Mouse (Mus musculus) embryonic facial prominence, embryonic 10.5 days (tissue): ENCODE data around the gene Ptprn2. TPM values are rescaled to one million over a fixed set of nuclear protein-coding genes. Genes with fewer than 3 reads are reported as not detected.

Experiments
- DNase-seq: peaks from one replicate; pipeline ENCODE4 v3.0.0-alpha.2; 2017; ENCODE audit warnings: low spot score
- H3K27ac ChIP-seq: fragments of 300-500 bp; sonication (generic); replicated peaks from 2 replicates; pipeline ENCODE4 v1.5.1; 2016; ENCODE audit warnings: mild to moderate bottlenecking
- H3K27me3 ChIP-seq: fragments of 300-500 bp; sonication (generic); replicated peaks from 2 replicates; pipeline ENCODE4 v1.6.1; 2016; ENCODE audit warnings: low read depth, mild to moderate bottlenecking; ENCODE audit not compliant: poor library complexity, severe bottlenecking
- H3K36me3 ChIP-seq: fragments of 300-500 bp; sonication (generic); replicated peaks from 2 replicates; pipeline ENCODE4 v1.6.1; 2016; ENCODE audit warnings: mild to moderate bottlenecking, moderate library complexity
- H3K4me1 ChIP-seq: fragments of 300-500 bp; sonication (generic); 2 replicates; pipeline ENCODE4 v1.6.1; 2016
- H3K4me3 ChIP-seq: fragments of 300-500 bp; sonication (generic); 2 replicates; pipeline ENCODE4 v1.5.1; 2016; ENCODE audit warnings: mild to moderate bottlenecking, moderate library complexity
- H3K9me3 ChIP-seq: fragments of 300-500 bp; sonication (generic); 2 replicates; pipeline ENCODE4 v1.6.1; 2016; ENCODE audit warnings: mild to moderate bottlenecking
- WGBS: fragments of 180-500 bp; shearing (Covaris S2); methylation state at CpG from one replicate; pipeline ENCODE4 v1.1.7; 2016; 5-methylcytosine and 5-hydroxymethylcytosine counted together
- polyA plus RNA-seq: library from polyadenylated mRNA; unstranded; fragments of >200 nt; fragmentation: Nextera tagmentation; extraction: Ambion mirVana; gene quantifications from 2 replicates; pipeline ENCODE4 v1.2.1, GENCODE M21; 2016

The Ptprn2 gene
- polyA plus RNA-seq, 1 experiment from 2014 or later, result 1.4 TPM

- no peaks in the 10 kb centered on the region for H3K27me3 ChIP-seq
- no peak for DNase-seq
- no peak overlapping the region for H3K27ac ChIP-seq
- H3K4me1 ChIP-seq, result peaks cover 29% of the 10 kb centered on the region
- H3K9me3 ChIP-seq, result no peaks in the 10 kb centered on the region
- 85% methylated on average over 10 of the region's 10 CpGs for WGBS
- H3K4me3 ChIP-seq, result no peak overlapping the region
- H3K36me3 ChIP-seq, result no peaks in the 10 kb centered on the region
Measured at GRCm38 (mm10) chr12:117049829-117050228, 564.3 kb downstream of the Ptprn2 start.

GRCm38 (mm10) chr12:117053223-117053850 is 567.8 kb downstream of the Ptprn2 start:
- Histone ChIP-seq H3K27ac (peak overlapping the region; percentile 80), H3K4me3 (0 out of 2 replicates have a peak overlapping the region, but pooled peaks have one; percentile 18), H3K4me1 (peaks cover 24% of the 10 kb centered on the region), H3K36me3 (no peaks in the 10 kb centered on the region), H3K9me3 (no peaks in the 10 kb centered on the region), H3K27me3 (no peaks in the 10 kb centered on the region; the same call in none of the 2 replicates)
- WGBS, result 74% methylated on average over 9 of the region's 9 CpGs
- no peak for DNase-seq

- Histone ChIP-seq H3K4me1 (peaks cover 27% of the 10 kb centered on the region), H3K27me3 (no peaks in the 10 kb centered on the region; the same call in none of the 2 replicates), H3K9me3 (no peaks in the 10 kb centered on the region), H3K36me3 (no peaks in the 10 kb centered on the region), H3K27ac (peak overlapping the region; percentile 80), H3K4me3 (peak overlapping the region; percentile 18; the same call in 1 of the 2 replicates)
- DNase-seq, result peak; percentile 36
- 26% methylated on average over 21 of the region's 21 CpGs for WGBS
Measured at GRCm38 (mm10) chr12:117053851-117054769, 568.6 kb downstream of the Ptprn2 start.

GRCm38 (mm10) chr12:117054925-117055570 is 569.5 kb downstream of the Ptprn2 start:
- DNase-seq, result no peak
- H3K27ac ChIP-seq, result peak overlapping the region; percentile 80
- no peaks in the 10 kb centered on the region for H3K36me3 ChIP-seq
- H3K27me3 ChIP-seq, result no peaks in the 10 kb centered on the region; the same call in none of the 2 replicates
- H3K4me1 ChIP-seq, result peaks cover 28% of the 10 kb centered on the region
- no peak overlapping the region for H3K4me3 ChIP-seq
- no peaks in the 10 kb centered on the region for H3K9me3 ChIP-seq
- WGBS, result 73% methylated on average over 10 of the region's 10 CpGs

GRCm38 (mm10) chr12:117058184-117058958 is 572.9 kb downstream of the Ptprn2 start:
- H3K9me3 ChIP-seq, result no peaks in the 10 kb centered on the region
- H3K36me3 ChIP-seq, result no peaks in the 10 kb centered on the region
- no peak overlapping the region for H3K27ac ChIP-seq
- DNase-seq, result no peak
- peaks cover 23% of the 10 kb centered on the region for H3K4me1 ChIP-seq
- no peak overlapping the region for H3K4me3 ChIP-seq
- 87% methylated on average over 6 of the region's 6 CpGs for WGBS
- H3K27me3 ChIP-seq, result no peaks in the 10 kb centered on the region; the same call in none of the 2 replicates

GRCm38 (mm10) chr12:117058975-117059374 is 573.5 kb downstream of the Ptprn2 start:
- Histone ChIP-seq H3K27me3 (no peaks in the 10 kb centered on the region; the same call in none of the 2 replicates), H3K27ac (no peak overlapping the region)

GRCm38 (mm10) chr12:117077664-117078063 is 592.1 kb downstream of the Ptprn2 start:
- Histone ChIP-seq H3K36me3 (no peaks in the 10 kb centered on the region), H3K27ac (no peak overlapping the region), H3K9me3 (no peaks in the 10 kb centered on the region), H3K4me1 (no peaks in the 10 kb centered on the region), H3K27me3 (no peaks in the 10 kb centered on the region), H3K4me3 (no peak overlapping the region)
- no peak for DNase-seq
- 84% methylated on average over 7 of the region's 7 CpGs for WGBS

More at GRCm38 (mm10) chr12:117058975-117059374, 573.5 kb downstream of the Ptprn2 start:
- no peak for DNase-seq
- Histone ChIP-seq H3K36me3 (no peaks in the 10 kb centered on the region), H3K4me3 (no peak overlapping the region), H3K9me3 (no peaks in the 10 kb centered on the region), H3K4me1 (peaks cover 17% of the 10 kb centered on the region)
- 92% methylated on average over 7 of the region's 7 CpGs for WGBS

GRCm38 (mm10) chr12:117078945-117079344 is 593.4 kb downstream of the Ptprn2 start:
- no peaks in the 10 kb centered on the region for H3K9me3 ChIP-seq
- no peaks in the 10 kb centered on the region for H3K36me3 ChIP-seq
- no peaks in the 10 kb centered on the region for H3K27me3 ChIP-seq
- 87% methylated on average over 5 of the region's 5 CpGs for WGBS
- H3K4me3 ChIP-seq, result no peak overlapping the region
- H3K27ac ChIP-seq, result no peak overlapping the region
- peaks cover 4% of the 10 kb centered on the region for H3K4me1 ChIP-seq
- no peak for DNase-seq

- DNase-seq, result no peak
- peaks cover 11% of the 10 kb centered on the region for H3K4me1 ChIP-seq
- no peaks in the 10 kb centered on the region for H3K36me3 ChIP-seq
- no peaks in the 10 kb centered on the region for H3K9me3 ChIP-seq
- H3K27me3 ChIP-seq, result no peaks in the 10 kb centered on the region
- 69% methylated on average over 2 of the region's 2 CpGs for WGBS
- no peak overlapping the region for H3K27ac ChIP-seq
- H3K4me3 ChIP-seq, result no peak overlapping the region
Measured at GRCm38 (mm10) chr12:117079724-117080123, 594.2 kb downstream of the Ptprn2 start.

- no peak overlapping the region for H3K4me3 ChIP-seq
- no peaks in the 10 kb centered on the region for H3K9me3 ChIP-seq
- H3K36me3 ChIP-seq, result no peaks in the 10 kb centered on the region
- no peaks in the 10 kb centered on the region for H3K27me3 ChIP-seq
- DNase-seq, result no peak
- H3K4me1 ChIP-seq, result peaks cover 12% of the 10 kb centered on the region
- WGBS, result 71% methylated on average over 3 of the region's 3 CpGs
- H3K27ac ChIP-seq, result no peak overlapping the region
Measured at GRCm38 (mm10) chr12:117083856-117084701, 598.6 kb downstream of the Ptprn2 start.

- H3K4me3 ChIP-seq, result no peak overlapping the region
- H3K9me3 ChIP-seq, result no peaks in the 10 kb centered on the region
- no peaks in the 10 kb centered on the region for H3K27me3 ChIP-seq
- H3K4me1 ChIP-seq, result peaks cover 12% of the 10 kb centered on the region
- peak overlapping the region; percentile 35; the same call in 1 of the 2 replicates for H3K27ac ChIP-seq
- 54% methylated on average over 5 of the region's 5 CpGs for WGBS
- DNase-seq, result no peak
- no peaks in the 10 kb centered on the region for H3K36me3 ChIP-seq
Measured at GRCm38 (mm10) chr12:117084702-117085409, 599.3 kb downstream of the Ptprn2 start.
